Mouse (Mus musculus): ENCODE measurements around the gene Mycbp. TPM values are rescaled to one million over a fixed set of nuclear protein-coding genes. Genes with fewer than 3 reads are reported as not detected.

Mycbp gene
- total and polyA plus RNA-seq, 3 experiments, result 15.3 to 24.4 (median 24.1) TPM

GRCm38 (mm10) chr4:123946701-123947100 is 42.1 kb downstream of the Mycbp start:
- Histone ChIP-seq H3K9ac (ENCODE audit: low read depth, low read length) (no peak overlapping the region), H3K79me2 (replicated peaks; ENCODE audit: control insufficient read depth, insufficient read depth, low read length) (no peaks in the 10 kb centered on the region), H3K27me3 (ENCODE audit: control insufficient read depth, insufficient read depth, low read length) (no peaks in the 10 kb centered on the region), H3K4me1 (ENCODE audit: control insufficient read depth, insufficient read depth, low read length) (no peaks in the 10 kb centered on the region), H3K27ac (no peak overlapping the region), H3K4me3 (no peak overlapping the region), H3K36me3 (ENCODE audit: control insufficient read depth, insufficient read depth, low read length) (no peaks in the 10 kb centered on the region)
- no peak for DNase-seq
- WGBS, result 83% methylated on average over 4 of the region's 4 CpGs
- TF ChIP-seq POLR2A (IDR thresholded peaks at IDR 0.05; ENCODE audit: insufficient read depth, low read depth, low read length), result no peak
- TF ChIP-seq EP300 (IDR thresholded peaks at IDR 0.05; ENCODE audit: insufficient read depth, low read depth, low read length), result no peak
- TF ChIP-seq CTCF (IDR thresholded peaks at IDR 0.05), result no peak
- intact Hi-C loops (cut with DNase I), result loop anchor here (5.0 to 10.0 kb wide), 2 partner anchors 196 to 728 kb away; no protein-coding TSS in a partner anchor

GRCm38 (mm10) chr4:123947149-123947548 is 42.5 kb downstream of the Mycbp start:
- WGBS, result 32% methylated on average over 5 of the region's 5 CpGs
- H3K27me3 ChIP-seq (ENCODE audit: control insufficient read depth, insufficient read depth, low read length), result no peaks in the 10 kb centered on the region; the same call in 1 of the 2 replicates
- no peak overlapping the region for H3K9ac ChIP-seq (ENCODE audit: low read depth, low read length)
- TF ChIP-seq CTCF (IDR thresholded peaks at IDR 0.05) (peak; percentile 20; the same call in 1 of the 2 replicates), POLR2A (IDR thresholded peaks at IDR 0.05; ENCODE audit: insufficient read depth, low read depth, low read length) (no peak), EP300 (IDR thresholded peaks at IDR 0.05; ENCODE audit: insufficient read depth, low read depth, low read length) (no peak)
- peak in 1 of 2 experiments; percentile 13 for DNase-seq
- no peaks in the 10 kb centered on the region for H3K4me1 ChIP-seq (ENCODE audit: control insufficient read depth, insufficient read depth, low read length)
- H3K79me2 ChIP-seq (replicated peaks; ENCODE audit: control insufficient read depth, insufficient read depth, low read length), result no peaks in the 10 kb centered on the region
- no peak overlapping the region for H3K4me3 ChIP-seq
- no peaks in the 10 kb centered on the region for H3K36me3 ChIP-seq (ENCODE audit: control insufficient read depth, insufficient read depth, low read length)
- no peak overlapping the region for H3K27ac ChIP-seq
- intact Hi-C loops (cut with DNase I), result loop anchor here (5.0 to 10.0 kb wide), 2 partner anchors 195 to 728 kb away; no protein-coding TSS in a partner anchor

- H3K4me3 ChIP-seq, result no peak overlapping the region
- intact Hi-C loops (cut with DNase I), result loop anchor here (5.0 to 10.0 kb wide), 2 partner anchors 193 to 726 kb away; no protein-coding TSS in a partner anchor
- TF ChIP-seq POLR2A (IDR thresholded peaks at IDR 0.05; ENCODE audit: insufficient read depth, low read depth, low read length), result no peak
- TF ChIP-seq CTCF (IDR thresholded peaks at IDR 0.05), result no peak
- no peak for TF ChIP-seq EP300 (IDR thresholded peaks at IDR 0.05; ENCODE audit: insufficient read depth, low read depth, low read length)
- no peaks in the 10 kb centered on the region; the same call in 1 of the 2 replicates for H3K27me3 ChIP-seq (ENCODE audit: control insufficient read depth, insufficient read depth, low read length)
- DNase-seq, result no peak
- H3K4me1 ChIP-seq (ENCODE audit: control insufficient read depth, insufficient read depth, low read length), result no peaks in the 10 kb centered on the region
- no peak overlapping the region for H3K27ac ChIP-seq
- no peak overlapping the region for H3K9ac ChIP-seq (ENCODE audit: low read depth, low read length)
- no peaks in the 10 kb centered on the region for H3K36me3 ChIP-seq (ENCODE audit: control insufficient read depth, insufficient read depth, low read length)
- WGBS, result 82% methylated on average over 6 of the region's 6 CpGs
- no peaks in the 10 kb centered on the region for H3K79me2 ChIP-seq (replicated peaks; ENCODE audit: control insufficient read depth, insufficient read depth, low read length)
Measured at GRCm38 (mm10) chr4:123948901-123949300, 44.3 kb downstream of the Mycbp start.

GRCm38 (mm10) chr4:123949649-123950048 is 45.0 kb downstream of the Mycbp start:
- no peak overlapping the region for H3K9ac ChIP-seq (ENCODE audit: low read depth, low read length)
- no peaks in the 10 kb centered on the region for H3K79me2 ChIP-seq (replicated peaks; ENCODE audit: control insufficient read depth, insufficient read depth, low read length)
- H3K27me3 ChIP-seq (ENCODE audit: control insufficient read depth, insufficient read depth, low read length), result no peaks in the 10 kb centered on the region; the same call in 1 of the 2 replicates
- no peak for DNase-seq
- H3K4me1 ChIP-seq (ENCODE audit: control insufficient read depth, insufficient read depth, low read length), result no peaks in the 10 kb centered on the region
- H3K27ac ChIP-seq, result no peak overlapping the region
- intact Hi-C loops (cut with DNase I), result loop anchor here (5.0 to 10.0 kb wide), 3 partner anchors 193 to 725 kb away; no protein-coding TSS in a partner anchor
- no peak overlapping the region for H3K4me3 ChIP-seq
- 73% methylated on average over 10 of the region's 10 CpGs for WGBS
- H3K36me3 ChIP-seq (ENCODE audit: control insufficient read depth, insufficient read depth, low read length), result no peaks in the 10 kb centered on the region
- no peak for TF ChIP-seq EP300 (IDR thresholded peaks at IDR 0.05; ENCODE audit: insufficient read depth, low read depth, low read length)
- TF ChIP-seq POLR2A (IDR thresholded peaks at IDR 0.05; ENCODE audit: insufficient read depth, low read depth, low read length), result no peak
- no peak for TF ChIP-seq CTCF (IDR thresholded peaks at IDR 0.05)

DNA sequence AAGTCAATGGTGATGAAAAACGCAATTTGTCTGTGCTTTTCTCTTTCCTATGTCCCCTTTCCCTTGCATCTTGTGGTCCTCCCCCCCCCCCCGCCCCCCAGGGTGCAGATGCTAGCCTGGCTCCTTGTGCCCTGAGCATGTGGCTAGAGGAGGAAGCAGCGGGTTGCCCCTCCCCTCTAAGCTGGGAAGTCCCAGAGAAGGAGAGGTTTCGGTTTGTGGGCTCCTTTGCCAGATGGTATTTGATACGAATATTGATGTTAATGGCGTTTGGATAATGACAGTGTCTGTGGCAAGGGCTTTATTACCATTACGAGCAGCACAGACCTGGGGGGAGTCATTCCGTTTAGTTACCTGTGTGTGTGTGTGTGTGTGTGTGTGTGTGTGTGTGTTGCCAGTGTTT is 47.4 kb downstream of the Mycbp start:
- Histone ChIP-seq H3K27me3 (ENCODE audit: control insufficient read depth, insufficient read depth, low read length) (peaks cover 2% of the 10 kb centered on the region; the same call in 1 of the 2 replicates), H3K36me3 (ENCODE audit: control insufficient read depth, insufficient read depth, low read length) (no peaks in the 10 kb centered on the region), H3K9ac (ENCODE audit: low read depth, low read length) (no peak overlapping the region), H3K4me3 (no peak overlapping the region), H3K4me1 (ENCODE audit: control insufficient read depth, insufficient read depth, low read length) (0 out of 2 replicates have a peak, but pooled peaks cover 2% of the 10 kb centered on the region), H3K27ac (no peak overlapping the region), H3K79me2 (replicated peaks; ENCODE audit: control insufficient read depth, insufficient read depth, low read length) (no peaks in the 10 kb centered on the region)
- no peak for TF ChIP-seq CTCF (IDR thresholded peaks at IDR 0.05)
- no peak for TF ChIP-seq POLR2A (IDR thresholded peaks at IDR 0.05; ENCODE audit: insufficient read depth, low read depth, low read length)
- TF ChIP-seq EP300 (IDR thresholded peaks at IDR 0.05; ENCODE audit: insufficient read depth, low read depth, low read length), result no peak
- intact Hi-C loops (cut with DNase I), result loop anchor here (10.0 kb wide), 1 partner anchor 273 kb away; no protein-coding TSS in a partner anchor
- 44% methylated on average over 8 of the region's 8 CpGs for WGBS
- peak in 1 of 2 experiments; percentile 30 for DNase-seq
